Mouse (Mus musculus): ENCODE data around the gene Slc7a7. TPM values are rescaled to one million over a fixed set of nuclear protein-coding genes. Genes with fewer than 3 reads are reported as not detected.

Gene Slc7a7
- polyA plus RNA-seq, 1 experiment from 2014 or later, result 6.2 TPM

DNA sequence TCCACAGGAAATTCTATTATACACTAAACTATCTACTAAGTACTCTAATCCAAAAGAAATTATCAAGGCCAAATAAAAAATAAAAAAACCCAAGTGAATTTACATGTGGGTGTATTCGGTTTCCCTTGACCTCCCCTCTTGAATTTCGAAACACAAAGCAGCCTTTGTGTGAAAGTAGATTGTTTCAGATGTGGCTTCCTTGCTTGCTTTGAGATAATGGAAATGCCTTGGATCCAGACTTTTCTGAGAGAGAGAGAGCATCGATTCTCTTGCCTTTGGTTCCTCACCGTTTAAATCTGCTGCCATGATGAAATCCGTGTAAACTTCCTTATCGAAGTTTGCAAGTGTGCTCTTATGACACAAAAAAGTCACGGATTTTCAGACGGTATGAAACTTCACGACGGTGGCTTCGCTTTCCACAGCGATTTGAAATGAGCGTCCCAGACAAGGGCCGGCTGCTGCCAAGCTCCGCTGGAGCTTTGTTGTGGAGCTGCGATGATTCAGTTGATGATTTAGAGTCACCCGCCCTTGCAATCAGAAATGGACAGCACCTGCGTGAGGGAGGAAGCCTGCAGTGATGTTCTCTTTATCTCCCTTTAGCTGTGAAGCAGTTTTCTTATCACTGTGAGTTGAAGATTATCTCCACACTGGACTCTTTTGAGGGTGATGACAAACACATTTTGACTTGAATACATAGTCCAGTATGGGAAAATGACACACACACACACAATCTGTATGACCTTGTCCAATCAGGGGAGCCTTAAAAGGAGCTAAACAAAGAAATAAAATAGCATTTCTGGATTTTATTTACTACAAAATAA is 95.8 kb downstream of the Slc7a7 start:
- H3K36me3 ChIP-seq (replicated peaks; ENCODE audit: control insufficient read depth, insufficient read depth), result no peaks in the 10 kb centered on the region
- DNase-seq (ENCODE audit: low spot score), result no peak
- no peak overlapping the region for H3K4me3 ChIP-seq (replicated peaks; ENCODE audit: low read length)
- no peak for ATAC-seq (ENCODE audit: low FRiP score)
- H3K27me3 ChIP-seq (ENCODE audit: control insufficient read depth, insufficient read depth, low read length), result no peaks in the 10 kb centered on the region
- peaks cover 7% of the 10 kb centered on the region for H3K9me3 ChIP-seq (ENCODE audit: control insufficient read depth, low read length)
- no peaks in the 10 kb centered on the region for H3K4me1 ChIP-seq (replicated peaks; ENCODE audit: control insufficient read depth, insufficient read depth, low read length)
- 63% methylated on average over 18 of the region's 18 CpGs for WGBS
- H3K9ac ChIP-seq, result no peak overlapping the region
- H3K27ac ChIP-seq, result no peak overlapping the region
- no peak overlapping the region for H3K4me2 ChIP-seq (replicated peaks)

Other genes with a start within 250 kb of the Slc7a7 start
- gene Dad1, start 163.7 kb downstream of the Slc7a7 start, polyA plus RNA-seq (2014; fragmentation: Nextera tagmentation; extraction: Ambion mirVana), result 365 and 386 TPM in 2 replicates
- gene Abhd4, start 163.6 kb downstream of the Slc7a7 start, polyA plus RNA-seq (2014; fragmentation: Nextera tagmentation; extraction: Ambion mirVana), result 64.5 and 65.4 TPM in 2 replicates
- not detected in 2 replicates for gene Olfr49, start 132.8 kb downstream of the Slc7a7 start, polyA plus RNA-seq (2014; fragmentation: Nextera tagmentation; extraction: Ambion mirVana)
- gene Oxa1l, start 56.9 kb downstream of the Slc7a7 start, polyA plus RNA-seq (2014; fragmentation: Nextera tagmentation; extraction: Ambion mirVana), result 57.1 and 66.0 TPM in 2 replicates
- 245 and 308 TPM in 2 replicates for gene Mrpl52, start 9.1 kb upstream of the Slc7a7 start, polyA plus RNA-seq (2014; fragmentation: Nextera tagmentation; extraction: Ambion mirVana)
- 43.6 and 47.3 TPM in 2 replicates for gene Mmp14, start 13.8 kb upstream of the Slc7a7 start, polyA plus RNA-seq (2014; fragmentation: Nextera tagmentation; extraction: Ambion mirVana)
- 29.2 and 30.8 TPM in 2 replicates for gene Lrp10, start 46.4 kb upstream of the Slc7a7 start, polyA plus RNA-seq (2014; fragmentation: Nextera tagmentation; extraction: Ambion mirVana)
- gene Rem2, start 58.3 kb upstream of the Slc7a7 start, polyA plus RNA-seq (2014; fragmentation: Nextera tagmentation; extraction: Ambion mirVana), result 32.5 and 41.1 TPM in 2 replicates
- 90.0 and 99.7 TPM in 2 replicates for gene Prmt5, start 99.7 kb upstream of the Slc7a7 start, polyA plus RNA-seq (2014; fragmentation: Nextera tagmentation; extraction: Ambion mirVana)
- 15.3 and 15.7 TPM in 2 replicates for gene Haus4, start 136.8 kb upstream of the Slc7a7 start, polyA plus RNA-seq (2014; fragmentation: Nextera tagmentation; extraction: Ambion mirVana)
- 3.2 and 5.0 TPM in 2 replicates for gene Ajuba, start 159.8 kb upstream of the Slc7a7 start, polyA plus RNA-seq (2014; fragmentation: Nextera tagmentation; extraction: Ambion mirVana)
- gene 4931414P19Rik, start 188.2 kb upstream of the Slc7a7 start, polyA plus RNA-seq (2014; fragmentation: Nextera tagmentation; extraction: Ambion mirVana), result 3.1 and 3.7 TPM in 2 replicates
- 422 and 425 TPM in 2 replicates for gene Psmb5, start 200.2 kb upstream of the Slc7a7 start, polyA plus RNA-seq (2014; fragmentation: Nextera tagmentation; extraction: Ambion mirVana)
- 0.16 TPM in 1 of 2 replicates, not detected in the other for gene Psmb11, start 203.7 kb upstream of the Slc7a7 start, polyA plus RNA-seq (2014; fragmentation: Nextera tagmentation; extraction: Ambion mirVana)
- not detected in 2 replicates for gene Gm17606, start 223.2 kb upstream of the Slc7a7 start, polyA plus RNA-seq (2014; fragmentation: Nextera tagmentation; extraction: Ambion mirVana)
- gene Cdh24, start 223.6 kb upstream of the Slc7a7 start, polyA plus RNA-seq (2014; fragmentation: Nextera tagmentation; extraction: Ambion mirVana), result 10.5 and 12.2 TPM in 2 replicates